Mouse (Mus musculus) cerebellum, adult 8-10 months (tissue): ENCODE data around the gene Trim14.
A peak's percentile ranks its signal among the peaks of the same experiment; 100 is the strongest.

Experiments
- DNase-seq: peaks from one replicate; pipeline ENCODE4 v3.0.0; 2022

Gene Trim14

GRCm38 (mm10) chr4:46560069-46560705 is 24.2 kb upstream of the Trim14 start:
- no peak for DNase-seq

GRCm38 (mm10) chr4:46558672-46559667 is 23.0 kb upstream of the Trim14 start:
- no peak for DNase-seq

GRCm38 (mm10) chr4:46556933-46557332 is 21.0 kb upstream of the Trim14 start:
- DNase-seq = no peak

GRCm38 (mm10) chr4:46555762-46556161 is 19.8 kb upstream of the Trim14 start:
- no peak for DNase-seq

- no peak for DNase-seq
These were observed 18.5 kb upstream of the Trim14 start for GRCm38 (mm10) chr4:46554295-46555069.

GRCm38 (mm10) chr4:46553864-46554263 is 17.9 kb upstream of the Trim14 start:
- DNase-seq = peak; percentile 92

- no peak for DNase-seq
These were observed 14.5 kb upstream of the Trim14 start for GRCm38 (mm10) chr4:46550406-46550805.

GRCm38 (mm10) chr4:46549979-46550378 is 14.0 kb upstream of the Trim14 start:
- no peak for DNase-seq

GRCm38 (mm10) chr4:46546709-46547108 is 10.8 kb upstream of the Trim14 start:
- DNase-seq = no peak

GRCm38 (mm10) chr4:46545498-46545897 is 9.6 kb upstream of the Trim14 start:
- no peak for DNase-seq

GRCm38 (mm10) chr4:46544313-46544712 is 8.4 kb upstream of the Trim14 start:
- no peak for DNase-seq

- no peak for DNase-seq
These were observed 7.6 kb upstream of the Trim14 start for GRCm38 (mm10) chr4:46543366-46544050.

- no peak for DNase-seq
These were observed 5.8 kb upstream of the Trim14 start for GRCm38 (mm10) chr4:46541707-46542106.

GRCm38 (mm10) chr4:46539167-46539566 is 3.2 kb upstream of the Trim14 start:
- no peak for DNase-seq

GRCm38 (mm10) chr4:46535094-46535830 is 679 bp downstream of the Trim14 start:
- DNase-seq = no peak

- DNase-seq = no peak
These were observed 1.8 kb downstream of the Trim14 start for GRCm38 (mm10) chr4:46533934-46534720.

- DNase-seq = no peak
These were observed 3.0 kb downstream of the Trim14 start for GRCm38 (mm10) chr4:46532926-46533325.

GRCm38 (mm10) chr4:46532511-46532910 is 3.4 kb downstream of the Trim14 start:
- no peak for DNase-seq

- DNase-seq = no peak
These were observed 6.2 kb downstream of the Trim14 start for GRCm38 (mm10) chr4:46529722-46530121.

GRCm38 (mm10) chr4:46527558-46527926 is 8.4 kb downstream of the Trim14 start:
- no peak for DNase-seq
